In the genomic region with DNA sequence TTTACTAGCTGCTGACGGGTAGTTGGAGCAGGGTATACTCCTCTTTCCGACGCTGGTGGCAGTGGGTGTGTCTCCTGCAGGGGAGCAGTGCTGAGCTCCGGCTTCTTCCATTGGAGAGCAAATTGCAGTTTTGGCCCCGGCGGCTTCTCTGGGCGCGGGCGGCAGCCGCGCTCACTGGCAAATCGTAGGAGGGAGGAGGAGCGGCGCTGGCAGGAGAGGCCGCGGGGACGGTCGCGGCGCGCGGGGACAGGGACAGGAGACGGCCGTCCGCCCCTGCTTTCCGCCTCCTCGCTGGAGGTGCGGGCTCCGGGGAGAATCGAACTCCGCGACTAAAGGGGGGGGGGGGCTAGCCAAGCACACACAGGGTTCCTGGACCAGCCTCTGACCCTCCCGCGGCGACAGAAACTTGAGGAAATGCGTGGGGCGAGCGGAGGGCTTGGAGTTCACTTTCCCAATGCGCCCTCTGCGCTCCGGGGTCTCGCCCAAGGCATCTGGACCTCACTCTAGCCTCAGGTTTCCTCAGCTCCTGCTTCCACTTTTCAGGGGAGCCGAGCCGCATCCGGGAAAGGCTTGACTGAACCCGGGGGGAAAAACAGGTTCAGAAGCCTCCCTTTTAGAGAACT, we compare ENCODE assay signal across 8 mouse cellular contexts. TPM values are rescaled to one million over a fixed set of nuclear protein-coding genes. Genes with fewer than 3 reads are reported as not detected.
DNase-seq lines count a peak whose midpoint lies in the region; ATAC-seq and TF ChIP-seq lines count a peak whose summit lies in the region.

No protein-coding gene starts in this region.

- no peak for TF ChIP-seq CTCF in MEL (IDR thresholded peaks at IDR 0.05 in 2 of 3, conservative IDR thresholded peaks at IDR 0.05 in 1 of 3; ENCODE audit: control insufficient read depth in 1 of 3, insufficient read depth in 1 of 3, low read depth in 2 of 3, low read length in 3 of 3, poor library complexity in 1 of 3, severe bottlenecking in 1 of 3)
- TF ChIP-seq CTCF in kidney, postnatal 0 days (IDR thresholded peaks at IDR 0.05; ENCODE audit: low read depth) = no peak

- H3K4me3 ChIP-seq in MEL (ENCODE audit: control insufficient read depth in 1 of 2, insufficient read depth in 1 of 2, low read depth in 2 of 2, low read length in 2 of 2) = peak overlapping the region; percentile 56 to 72
- peak overlapping the region; percentile 43 for H3K4me3 ChIP-seq in heart, embryonic 11.5 days (ENCODE audit: low read depth, low read length)
- peak overlapping the region; percentile 37 for H3K4me3 ChIP-seq in kidney, postnatal 0 days (replicated peaks; ENCODE audit: low read depth, low read length)
- peak overlapping the region; percentile 52 for H3K4me3 ChIP-seq in liver, embryonic 12.5 days
- H3K4me3 ChIP-seq in neural tube, embryonic 12.5 days = peak overlapping the region; percentile 38

- H3K27ac ChIP-seq in MEL (ENCODE audit: control insufficient read depth, low read depth, low read length) = peak overlapping the region; percentile 52
- H3K27ac ChIP-seq in heart, embryonic 11.5 days (ENCODE audit: low read depth, low read length) = no peak overlapping the region
- no peak overlapping the region for H3K27ac ChIP-seq in kidney, postnatal 0 days
- H3K27ac ChIP-seq in liver, embryonic 12.5 days = no peak overlapping the region
- H3K27ac ChIP-seq in neural tube, embryonic 12.5 days = no peak overlapping the region

- peak; percentile 27 to 34 for DNase-seq in B cell, adult 2 months
- peak; percentile 78 for DNase-seq in MEL (ENCODE audit: low read depth, low spot score)
- DNase-seq in cerebellum, postnatal 25 days = peak; percentile 76 to 81
- peak; percentile 12 for DNase-seq in kidney, postnatal 0 days (ENCODE audit: low spot score)
- no peak for DNase-seq in yolk sac, embryonic 10.5 days (ENCODE audit: low spot score)

- H3K79me2 ChIP-seq in MEL (ENCODE audit: control insufficient read depth, insufficient read depth, low read length, poor library complexity) = peaks cover 1% of the 10 kb centered on the region; the same call in 1 of the 2 replicates

- peaks cover 3 to 12% of the 10 kb centered on the region in 2 experiments; a peak in 3 of 4 replicates for H3K4me1 ChIP-seq in MEL (ENCODE audit: control insufficient read depth in 1 of 2, insufficient read depth in 2 of 2, low read length in 2 of 2)
- peaks cover 28% of the 10 kb centered on the region for H3K4me1 ChIP-seq in heart, embryonic 11.5 days (ENCODE audit: control insufficient read depth, insufficient read depth, low read length)
- peaks cover 23% of the 10 kb centered on the region; the same call in 1 of the 2 replicates for H3K4me1 ChIP-seq in kidney, postnatal 0 days (replicated peaks; ENCODE audit: insufficient read depth, low read length)
- peaks cover 21% of the 10 kb centered on the region for H3K4me1 ChIP-seq in liver, embryonic 12.5 days
- H3K4me1 ChIP-seq in neural tube, embryonic 12.5 days = peaks cover 30% of the 10 kb centered on the region

- under 1% methylated on average over 45 of the region's 46 CpGs for WGBS in heart, embryonic 11.5 days (ENCODE audit: insufficient replicate concordance)
- WGBS in kidney, postnatal 0 days = 1% methylated on average over 45 of the region's 46 CpGs
- 3% methylated on average over 46 of the region's 46 CpGs for WGBS in liver, embryonic 12.5 days (ENCODE audit: insufficient replicate concordance)
- WGBS in neural tube, embryonic 12.5 days = under 1% methylated on average over 46 of the region's 46 CpGs

- TF ChIP-seq EP300 in MEL (IDR thresholded peaks at IDR 0.05; ENCODE audit: low read depth in 1 of 2, low read length in 2 of 2) = no peak

- TF ChIP-seq POLR2A in MEL (IDR thresholded peaks at IDR 0.05; ENCODE audit: control insufficient read depth in 1 of 2, insufficient read depth in 1 of 2, low read depth in 1 of 2, low read length in 2 of 2, poor library complexity in 1 of 2) = 0 out of 4 replicates have a peak, but pooled peaks of 1 of the 2 experiments have one; percentile 2

- no peak for TF ChIP-seq RAD21 in MEL (IDR thresholded peaks at IDR 0.05; ENCODE audit: low read depth, low read length)

- H3K27me3 ChIP-seq in MEL (ENCODE audit: control insufficient read depth in 1 of 2, insufficient read depth in 2 of 2, low read length in 2 of 2) = peaks cover 7 to 17% of the 10 kb centered on the region in 2 experiments
- peaks cover 88% of the 10 kb centered on the region for H3K27me3 ChIP-seq in heart, embryonic 11.5 days (ENCODE audit: control insufficient read depth, insufficient read depth, low read length)
- H3K27me3 ChIP-seq in kidney, postnatal 0 days (ENCODE audit: insufficient read depth, low read length) = peaks cover 64% of the 10 kb centered on the region
- H3K27me3 ChIP-seq in liver, embryonic 12.5 days (replicated peaks) = peaks cover 96% of the 10 kb centered on the region
- H3K27me3 ChIP-seq in neural tube, embryonic 12.5 days (replicated peaks) = peaks cover 94% of the 10 kb centered on the region

- H3K36me3 ChIP-seq in MEL (ENCODE audit: control insufficient read depth in 1 of 2, insufficient read depth in 2 of 2, low read length in 2 of 2) = peaks cover 0 to 8% of the 10 kb centered on the region in 2 experiments; a peak in 2 of 4 replicates
- H3K36me3 ChIP-seq in heart, embryonic 11.5 days (ENCODE audit: control insufficient read depth, insufficient read depth, low read length) = no peaks in the 10 kb centered on the region
- no peaks in the 10 kb centered on the region for H3K36me3 ChIP-seq in kidney, postnatal 0 days (ENCODE audit: insufficient read depth, low read length)
- H3K36me3 ChIP-seq in liver, embryonic 12.5 days = no peaks in the 10 kb centered on the region
- H3K36me3 ChIP-seq in neural tube, embryonic 12.5 days = no peaks in the 10 kb centered on the region

- peak overlapping the region; percentile 75 for H3K9ac ChIP-seq in MEL (ENCODE audit: control insufficient read depth, low read depth, low read length, poor library complexity, severe bottlenecking)
- peak overlapping the region; percentile 62 for H3K9ac ChIP-seq in heart, embryonic 11.5 days (ENCODE audit: low read depth, low read length)
- peak overlapping the region; percentile 5; the same call in 1 of the 2 replicates for H3K9ac ChIP-seq in kidney, postnatal 0 days (ENCODE audit: low read depth, low read length)
- H3K9ac ChIP-seq in liver, embryonic 12.5 days = no peak overlapping the region
- H3K9ac ChIP-seq in neural tube, embryonic 12.5 days = no peak overlapping the region

- ATAC-seq in heart, embryonic 11.5 days (replicated peaks; ENCODE audit: insufficient number of reproducible peaks, low FRiP score, low TSS enrichment) = 0 out of 2 replicates have a peak, but pooled peaks have one; percentile 10
- no peak for ATAC-seq in kidney, postnatal 0 days (replicated peaks; ENCODE audit: low FRiP score, low read depth)
- ATAC-seq in liver, embryonic 12.5 days = no peak
- no peak for ATAC-seq in neural tube, embryonic 12.5 days (ENCODE audit: low FRiP score, low read depth)

- no peaks in the 10 kb centered on the region for H3K9me3 ChIP-seq in MEL (replicated peaks; ENCODE audit: insufficient read depth, low read length)
- H3K9me3 ChIP-seq in heart, embryonic 11.5 days (replicated peaks; ENCODE audit: control insufficient read depth, low read length) = no peaks in the 10 kb centered on the region
- H3K9me3 ChIP-seq in kidney, postnatal 0 days (replicated peaks; ENCODE audit: low read length) = no peaks in the 10 kb centered on the region
- no peaks in the 10 kb centered on the region for H3K9me3 ChIP-seq in liver, embryonic 12.5 days (replicated peaks)
- no peaks in the 10 kb centered on the region for H3K9me3 ChIP-seq in neural tube, embryonic 12.5 days

- H3K4me2 ChIP-seq in heart, embryonic 11.5 days = peak overlapping the region; percentile 90
- peak overlapping the region; percentile 74 for H3K4me2 ChIP-seq in kidney, postnatal 0 days (ENCODE audit: low read length)
- H3K4me2 ChIP-seq in liver, embryonic 12.5 days = peak overlapping the region; percentile 73
- H3K4me2 ChIP-seq in neural tube, embryonic 12.5 days (replicated peaks) = peak overlapping the region; percentile 61

TF ChIP-seq in MEL, 35 proteins besides CTCF, POLR2A, EP300 and RAD21:
- no peak for TF ChIP-seq MAFK (IDR thresholded peaks at IDR 0.05; ENCODE audit: borderline replicate concordance, low read depth, low read length)
- 0 out of 2 replicates have a peak, but pooled peaks have one; percentile 27 for TF ChIP-seq TBP (IDR thresholded peaks at IDR 0.05; ENCODE audit: low read depth, low read length)
- peak; percentile 45 for TF ChIP-seq SIN3A (IDR thresholded peaks at IDR 0.05; ENCODE audit: low read length)
- 0 out of 2 replicates have a peak, but pooled peaks have one; percentile 51 for TF ChIP-seq UBTF (IDR thresholded peaks at IDR 0.05; ENCODE audit: borderline replicate concordance, insufficient read depth, low read depth, low read length)
- peak; percentile 42 for TF ChIP-seq NELFE (IDR thresholded peaks at IDR 0.05; ENCODE audit: low read depth, low read length)
- no peak for TF ChIP-seq TAL1 (IDR thresholded peaks at IDR 0.05; ENCODE audit: low read length)
- 0 out of 2 replicates have a peak, but pooled peaks have one; percentile 4 for TF ChIP-seq TCF12 (IDR thresholded peaks at IDR 0.05; ENCODE audit: low read depth, low read length)
- TF ChIP-seq POLR2AphosphoS5 (IDR thresholded peaks at IDR 0.05; ENCODE audit: borderline replicate concordance, low read depth, low read length) = no peak

RNA-seq across cellular contexts. Expression of a gene that starts 1.0 kb away (rescaled TPM):
- 0.15 and 0.16 TPM in 2 replicates for total RNA-seq in MEL (2012; rRNA removed)
- polyA plus RNA-seq in MEL (2012; ENCODE audit: insufficient read depth in 1 of 2, insufficient read length in 2 of 2, low read depth in 1 of 2, low replicate concordance in 2 of 2, missing spikeins in 1 of 2) = 1 to 10 TPM in 1 of 2 experiments, not detected in 1; 1.3 TPM
- 0.14 TPM in 1 of 2 replicates, not detected in the other for polyA plus RNA-seq in heart, embryonic 11.5 days (2014; fragmentation: Nextera tagmentation; extraction: Ambion mirVana)
- 0.32 and 0.55 TPM in 2 replicates for polyA plus RNA-seq in kidney, postnatal 0 days (2015; fragmentation: Nextera tagmentation; extraction: Ambion mirVana)
- polyA plus RNA-seq in liver, embryonic 12.5 days (2016; fragmentation: Nextera tagmentation; extraction: Ambion mirVana) = 0.10 TPM in 1 of 2 replicates, not detected in the other
- polyA plus RNA-seq in neural tube, embryonic 12.5 days (2016; fragmentation: Nextera tagmentation; extraction: Ambion mirVana) = 0.51 and 0.57 TPM in 2 replicates

RNA-seq across cellular contexts. Expression of a gene that starts 28.1 kb away (rescaled TPM):
- 113 and 131 TPM in 2 replicates for total RNA-seq in MEL (2012; rRNA removed)
- polyA plus RNA-seq in MEL (2012; ENCODE audit: insufficient read depth in 1 of 2, insufficient read length in 2 of 2, low read depth in 1 of 2, low replicate concordance in 2 of 2, missing spikeins in 1 of 2) = 100 to 1,000 TPM in 1 of 2 experiments, not detected in 1; 124 TPM
- 154 and 162 TPM in 2 replicates for polyA plus RNA-seq in heart, embryonic 11.5 days (2014; fragmentation: Nextera tagmentation; extraction: Ambion mirVana)
- polyA plus RNA-seq in kidney, postnatal 0 days (2015; fragmentation: Nextera tagmentation; extraction: Ambion mirVana) = 135 and 138 TPM in 2 replicates
- polyA plus RNA-seq in liver, embryonic 12.5 days (2016; fragmentation: Nextera tagmentation; extraction: Ambion mirVana) = 71.8 and 77.0 TPM in 2 replicates
- polyA plus RNA-seq in neural tube, embryonic 12.5 days (2016; fragmentation: Nextera tagmentation; extraction: Ambion mirVana) = 187 and 191 TPM in 2 replicates

Comparison
In these comparisons a context has a peak if more than half of its experiments do, and no peak if none do; other contexts are left out.
1. H3K9ac ChIP-seq: peak in MEL (single experiment), heart, embryonic 11.5 days (single experiment) and kidney, postnatal 0 days (single experiment); none in liver, embryonic 12.5 days (single experiment) and neural tube, embryonic 12.5 days (single experiment).
2. Peak in every context shown above with its lines, with median percentiles within 50 percentile points of each other: H3K4me3 ChIP-seq and H3K4me2 ChIP-seq.